Mouse (Mus musculus) lung, postnatal 0 days (tissue): ENCODE measurements at regions not wholly inside any gene's neighbourhood (a gene's known extent, or its start where the extent isn't known, plus 50 kb on each side); places are given as distances from the start of the nearest gene placed in this dataset.

Experiments used
- CTCF ChIP-seq: IDR thresholded peaks from 2 replicates; pipeline ENCODE4 v1.5.1; 2016; ENCODE audit warnings: antibody characterized with exemption, mild to moderate bottlenecking
- EP300 ChIP-seq: IDR thresholded peaks from 2 replicates; pipeline ENCODE4 v1.6.1; 2016; ENCODE audit warnings: antibody characterized with exemption, mild to moderate bottlenecking, control low read depth

GRCm38 (mm10) chr19:32972116-32972515 lies 214.8 kb downstream of the Pten start:
- TF ChIP-seq CTCF (no peak), EP300 (no peak)
